Mouse (Mus musculus) cortical plate, adult 2 months (tissue): Measurements from ENCODE around the gene Hmga1.

Source experiments
- CTCF ChIP-seq: fragments of 200-500 bp; IDR thresholded peaks from 2 replicates; pipeline ENCODE4 v1.5.1; 2011; ENCODE audit warnings: mild to moderate bottlenecking, control low read depth, low read length; ENCODE audit not compliant: insufficient read depth; ENCODE audit errors: extremely low read depth
- POLR2A ChIP-seq: fragments of 200-500 bp; IDR thresholded peaks from 2 replicates; pipeline ENCODE4 v1.6.1; 2011; ENCODE audit warnings: mild to moderate bottlenecking, low read length, control low read depth; ENCODE audit not compliant: insufficient read depth; ENCODE audit errors: extremely low read depth

DNA sequence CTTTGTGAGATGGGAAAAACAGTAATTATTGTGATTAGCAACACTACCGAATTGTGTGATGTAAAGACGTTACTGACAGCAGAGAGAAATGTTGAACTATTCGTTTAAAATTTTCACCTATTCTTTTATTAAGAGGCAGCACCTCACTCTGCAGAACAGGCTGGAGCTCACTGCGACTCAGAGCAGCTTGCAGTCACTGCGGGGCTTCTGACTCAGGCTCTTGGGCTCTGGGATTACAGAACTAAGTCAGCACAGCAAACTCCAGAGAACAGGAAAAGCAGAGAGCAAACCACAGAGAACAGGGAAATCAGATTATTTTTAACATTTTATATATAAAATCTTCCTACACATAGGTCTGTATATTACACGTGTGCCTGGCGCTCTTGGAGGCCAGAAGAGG, 53.3 kb downstream of the Hmga1 start:
- TF ChIP-seq CTCF (no peak), POLR2A (no peak)
